Mouse (Mus musculus): ENCODE data around the gene Nudt9. TPM values are rescaled to one million over a fixed set of nuclear protein-coding genes. Genes with fewer than 3 reads are reported as not detected.

Gene Nudt9
- total RNA-seq, 2 experiments from 2014 or later, result 42.1 to 43.0 TPM

- intact Hi-C loops (cut with DNase I), result no loop called here
These were observed 13.5 kb upstream of the Nudt9 start for GRCm38 (mm10) chr5:104032434-104033097.

GRCm38 (mm10) chr5:104035066-104035465 is 11.0 kb upstream of the Nudt9 start:
- no peak for DNase-seq
- intact Hi-C loops (cut with DNase I), result no loop called here

More at GRCm38 (mm10) chr5:104032434-104033097, 13.5 kb upstream of the Nudt9 start:
- no peak for DNase-seq

GRCm38 (mm10) chr5:104035824-104036223 is 10.3 kb upstream of the Nudt9 start:
- no peak for DNase-seq
- intact Hi-C loops (cut with DNase I), result no loop called here

GRCm38 (mm10) chr5:104036686-104037085 is 9.4 kb upstream of the Nudt9 start:
- DNase-seq, result no peak
- intact Hi-C loops (cut with DNase I), result no loop called here

GRCm38 (mm10) chr5:104039154-104039932 is 6.8 kb upstream of the Nudt9 start:
- intact Hi-C loops (cut with DNase I), result loop anchor here (1.0 kb wide), 1 partner anchor 40 kb away; no protein-coding TSS in a partner anchor
- peak; percentile 48 to 61 for DNase-seq

GRCm38 (mm10) chr5:104042906-104043305 is 3.2 kb upstream of the Nudt9 start:
- intact Hi-C loops (cut with DNase I), result loop anchor here (2.0 kb wide), 1 partner anchor 22 kb away; the partner anchor contains the start of gene Hsd17b11
- DNase-seq, result no peak

- no peak for DNase-seq
- intact Hi-C loops (cut with DNase I), result loop anchor here (2.0 kb wide), 1 partner anchor 23 kb away; the partner anchor contains the start of gene Hsd17b11
These were observed 2.4 kb upstream of the Nudt9 start for GRCm38 (mm10) chr5:104043704-104044103.

GRCm38 (mm10) chr5:104047200-104048105 is 1.3 kb downstream of the Nudt9 start:
- peak in 1 of 2 experiments; percentile 25 for DNase-seq
- intact Hi-C loops (cut with DNase I), result loop anchor here (2.0 kb wide), 1 partner anchor 27 kb away; no protein-coding TSS in a partner anchor

GRCm38 (mm10) chr5:104048139-104048538 is 2.0 kb downstream of the Nudt9 start:
- no peak for DNase-seq
- intact Hi-C loops (cut with DNase I), result no loop called here

GRCm38 (mm10) chr5:104052956-104053355 is 6.8 kb downstream of the Nudt9 start:
- intact Hi-C loops (cut with DNase I), result no loop called here
- peak in 1 of 2 experiments; percentile 15 for DNase-seq

- intact Hi-C loops (cut with DNase I), result no loop called here
- no peak for DNase-seq
These were observed 8.8 kb downstream of the Nudt9 start for GRCm38 (mm10) chr5:104054938-104055337.

GRCm38 (mm10) chr5:104055816-104056215 is 9.7 kb downstream of the Nudt9 start:
- no peak for DNase-seq
- intact Hi-C loops (cut with DNase I), result no loop called here

- DNase-seq, result no peak
- intact Hi-C loops (cut with DNase I), result no loop called here
These were observed 10.2 kb downstream of the Nudt9 start for GRCm38 (mm10) chr5:104056295-104056694.

GRCm38 (mm10) chr5:104058021-104058420 is 11.9 kb downstream of the Nudt9 start:
- intact Hi-C loops (cut with DNase I), result no loop called here
- peak; percentile 58 to 73 for DNase-seq

GRCm38 (mm10) chr5:104059628-104060027 is 13.5 kb downstream of the Nudt9 start:
- no peak for DNase-seq
- intact Hi-C loops (cut with DNase I), result no loop called here

- DNase-seq, result no peak
- intact Hi-C loops (cut with DNase I), result no loop called here
These were observed 14.3 kb downstream of the Nudt9 start for GRCm38 (mm10) chr5:104060429-104060828.

- DNase-seq, result no peak
- intact Hi-C loops (cut with DNase I), result no loop called here
These were observed 16.0 kb downstream of the Nudt9 start for GRCm38 (mm10) chr5:104061936-104062772.

GRCm38 (mm10) chr5:104062773-104063551 is 16.9 kb downstream of the Nudt9 start:
- intact Hi-C loops (cut with DNase I), result no loop called here
- no peak for DNase-seq

GRCm38 (mm10) chr5:104068751-104069150 is 22.6 kb downstream of the Nudt9 start:
- DNase-seq, result peak in 1 of 2 experiments; percentile 33
- intact Hi-C loops (cut with DNase I), result no loop called here
